Mouse (Mus musculus) lung, postnatal 14 days (tissue): Measurements from ENCODE around the gene Gon7.

Experiments
- DNase-seq: peaks from one replicate; pipeline ENCODE4 v3.0.0; 2021

The Gon7 gene

GRCm38 (mm10) chr12:102705216-102705871 lies 52.3 kb downstream of the Gon7 start:
- DNase-seq = peak; percentile 93

GRCm38 (mm10) chr12:102704457-102705198 lies 53.0 kb downstream of the Gon7 start, which contains the start of gene Itpk1:
Itpk1 (minus strand) TSS chr12:102704930.
- peak; percentile 57 for DNase-seq

DNA sequence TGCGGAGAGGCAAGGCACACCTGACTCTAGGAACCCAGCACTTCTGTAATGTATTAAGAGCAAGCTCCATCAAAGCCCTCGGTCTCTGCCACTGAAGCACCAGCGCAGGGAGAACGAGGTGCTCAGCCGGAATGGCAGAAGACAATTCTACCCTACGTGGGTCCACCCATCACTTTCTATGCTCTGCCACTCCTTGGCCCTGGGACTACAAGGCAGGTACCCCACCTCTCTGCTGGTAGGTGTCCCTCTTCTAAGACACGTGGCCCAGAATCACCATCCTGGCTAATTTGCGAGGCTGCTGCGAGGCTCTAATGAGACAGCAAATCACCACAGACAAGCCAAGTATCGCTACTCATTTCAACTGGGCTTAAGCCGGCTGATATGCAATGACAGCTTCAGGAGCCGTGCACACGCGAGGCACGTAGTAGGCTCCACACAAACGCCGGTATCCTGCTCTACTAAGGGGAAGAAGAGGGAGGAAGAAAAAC lies 53.6 kb downstream of the Gon7 start:
- no peak for DNase-seq

DNA sequence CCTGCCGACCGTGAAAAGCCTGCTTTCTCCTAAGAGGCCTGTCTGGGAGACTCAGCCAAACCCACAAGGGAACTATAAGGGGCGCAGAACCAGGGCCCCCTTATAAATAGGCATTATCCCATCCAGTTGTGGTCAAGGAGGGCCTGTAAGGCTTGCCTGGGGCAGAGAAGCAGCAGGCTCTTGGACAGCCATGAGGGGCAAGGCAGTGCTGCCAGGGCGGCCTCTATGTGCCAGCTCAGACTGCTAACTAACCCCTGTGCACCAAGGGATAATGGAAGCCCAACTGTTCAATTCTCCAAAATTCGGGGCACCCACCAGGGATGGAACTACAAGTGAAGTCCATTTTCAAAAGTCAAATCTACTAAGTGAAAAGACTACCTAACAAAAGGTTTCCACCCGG lies 54.2 kb downstream of the Gon7 start:
- DNase-seq = no peak
